Mouse (Mus musculus) monocyte, adult 5-6 weeks (primary cell): ENCODE results near the gene Srpk1. TPM values are rescaled to one million over a fixed set of nuclear protein-coding genes. Genes with fewer than 3 reads are reported as not detected.

Experiments used
- ATAC-seq: fragments of 153-309, 156-312 bp; replicated peaks from 2 replicates; pipeline ENCODE4 v1.8.0; 2017; ENCODE audit warnings: mild to moderate bottlenecking; ENCODE audit not compliant: low TSS enrichment, insufficient number of reproducible peaks, severe bottlenecking, poor library complexity, low FRiP score
- total RNA-seq: library from RNA; stranded (forward); fragments of 200-1000, 200-491, 200-594 nt; gene quantifications from 3 replicates; pipeline ENCODE4 v1.2.3, GENCODE M21; 2017

The Srpk1 gene
- total RNA-seq, 1 experiment from 2014 or later = 82.6 TPM

GRCm38 (mm10) chr17:28618124-28618523 is 4.4 kb downstream of the Srpk1 start:
- ATAC-seq = no peak

DNA sequence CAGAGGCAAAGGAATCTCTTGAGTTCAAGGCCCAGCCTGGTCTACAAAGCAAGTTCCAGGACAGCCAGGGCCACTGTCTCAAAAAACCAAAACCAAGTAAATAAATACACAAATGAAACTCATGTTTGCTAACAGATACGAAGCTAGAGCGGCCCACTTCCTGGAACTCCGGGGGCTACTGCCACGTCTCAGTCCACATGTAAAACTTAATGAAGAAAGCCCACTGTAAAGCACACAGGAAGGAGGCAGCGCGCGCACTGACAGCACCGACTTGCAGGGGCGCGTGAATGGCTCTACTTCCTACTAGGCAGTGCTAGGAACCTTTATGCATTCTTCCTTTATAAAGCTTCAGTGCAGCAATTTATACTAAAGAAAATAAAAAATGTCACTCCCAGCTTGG is 4.9 kb downstream of the Srpk1 start:
- ATAC-seq = no peak

DNA sequence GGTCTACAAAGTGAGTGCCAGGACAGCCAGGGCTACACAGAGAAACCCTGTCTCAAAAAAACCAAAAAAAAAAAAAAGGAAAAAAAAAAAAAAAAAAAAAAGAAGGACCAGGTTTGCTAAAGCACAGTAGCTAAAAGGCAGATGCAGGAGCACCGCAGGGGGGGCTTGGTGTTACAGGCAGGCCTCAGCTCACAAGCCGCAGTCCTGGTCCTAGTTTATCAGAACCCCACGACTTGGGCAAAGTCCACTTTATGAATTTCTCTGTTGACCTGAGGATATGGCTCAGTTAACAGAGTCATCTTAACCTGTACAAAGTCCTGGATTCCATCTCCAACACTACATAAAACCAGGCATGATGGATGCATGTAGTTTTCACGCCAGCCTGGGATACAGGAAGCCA is 7.2 kb downstream of the Srpk1 start:
- ATAC-seq = no peak

DNA sequence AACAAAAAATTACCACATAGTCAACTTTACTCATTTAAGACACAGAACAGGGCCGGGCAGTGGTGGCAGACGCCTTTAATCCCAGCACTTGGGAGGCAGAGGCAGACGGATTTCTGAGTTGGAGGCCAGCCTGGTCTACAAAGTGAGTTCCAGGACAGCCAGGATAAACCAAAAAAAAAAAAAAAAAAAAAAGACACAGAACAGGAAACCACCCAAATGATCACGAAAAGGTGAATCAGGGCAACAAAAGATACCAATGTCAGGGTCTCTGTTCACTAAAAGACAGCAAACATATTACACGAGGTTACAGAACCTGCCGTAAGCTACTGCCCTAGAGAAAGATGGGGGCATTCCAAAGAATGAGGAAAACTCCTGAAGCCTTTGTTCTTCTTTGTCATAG is 9.4 kb downstream of the Srpk1 start:
- no peak for ATAC-seq

GRCm38 (mm10) chr17:28612603-28613002 is 9.9 kb downstream of the Srpk1 start:
- ATAC-seq = no peak

DNA sequence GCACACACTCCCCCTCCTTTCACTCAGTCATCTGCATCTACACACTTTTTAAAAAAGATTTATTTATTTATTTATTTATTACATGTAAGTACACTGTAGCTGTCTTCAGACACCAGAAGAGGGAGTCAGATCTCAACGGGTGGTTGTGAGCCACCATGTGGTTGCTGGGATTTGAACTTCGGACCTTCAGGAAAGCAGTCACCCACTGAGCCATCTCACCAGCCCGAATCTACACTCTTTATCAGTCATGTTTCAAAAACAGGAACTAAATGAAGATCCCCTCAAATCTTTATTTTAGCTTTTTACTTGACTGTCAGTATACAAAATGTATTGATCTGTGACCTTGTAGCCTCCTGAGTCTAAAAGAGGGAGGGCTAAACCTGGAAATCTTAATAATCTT is 13.0 kb downstream of the Srpk1 start:
- ATAC-seq = no peak

DNA sequence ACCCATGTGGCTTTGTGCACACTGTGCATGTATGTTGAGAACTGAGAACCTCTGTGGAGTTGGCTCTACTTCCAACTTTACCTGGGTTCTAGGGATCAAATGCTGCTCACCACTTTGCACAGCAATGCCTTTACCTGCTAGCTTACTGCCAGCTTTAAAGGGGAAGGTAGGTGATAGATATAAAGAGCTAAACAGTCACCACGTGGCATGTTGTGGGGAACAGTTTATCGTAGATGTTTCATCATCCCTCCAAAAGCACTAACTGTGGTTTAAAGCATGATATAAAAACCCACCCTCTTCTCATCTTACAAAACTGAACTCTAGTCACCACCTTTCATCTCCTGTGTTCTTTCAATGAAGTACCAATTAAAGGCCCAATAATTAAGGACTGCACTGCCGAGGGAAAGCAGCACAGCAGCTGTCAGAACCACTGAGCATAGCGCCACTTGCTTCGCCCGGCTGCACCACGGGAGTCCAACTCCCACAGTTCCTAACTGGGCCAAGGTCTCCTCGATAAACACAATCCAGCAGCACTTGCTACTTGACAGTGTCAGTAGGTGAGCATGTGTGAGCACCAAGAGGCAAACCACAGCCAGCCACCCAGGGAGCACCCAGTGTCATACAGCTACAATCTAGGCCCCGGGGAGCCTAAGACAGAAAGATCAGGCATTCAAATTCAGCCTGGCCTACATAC is 20.8 kb downstream of the Srpk1 start:
- ATAC-seq = no peak

GRCm38 (mm10) chr17:28600780-28601179 is 21.7 kb downstream of the Srpk1 start:
- ATAC-seq = no peak

DNA sequence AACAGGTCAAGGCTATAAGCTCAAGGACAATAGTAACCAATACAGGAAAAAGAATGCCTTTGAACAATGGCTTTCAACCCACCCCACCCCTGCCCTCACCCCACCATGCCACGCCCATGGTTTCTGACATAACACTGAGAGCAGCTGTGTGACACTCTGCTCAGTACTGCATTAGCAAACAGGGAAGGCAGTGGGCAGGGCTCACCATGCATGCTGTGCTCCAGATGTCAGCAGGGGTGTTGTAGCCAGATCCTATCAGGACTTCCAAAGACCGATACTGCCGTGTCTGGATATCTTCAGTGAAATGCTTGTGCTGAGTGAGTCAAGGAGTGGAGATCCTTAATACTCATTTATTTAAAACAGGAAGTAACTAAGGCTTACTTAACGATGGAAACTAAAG is 28.5 kb downstream of the Srpk1 start:
- ATAC-seq = no peak

GRCm38 (mm10) chr17:28592998-28593397 is 29.5 kb downstream of the Srpk1 start:
- ATAC-seq = 0 out of 2 replicates have a peak, but pooled peaks have one; percentile 61

DNA sequence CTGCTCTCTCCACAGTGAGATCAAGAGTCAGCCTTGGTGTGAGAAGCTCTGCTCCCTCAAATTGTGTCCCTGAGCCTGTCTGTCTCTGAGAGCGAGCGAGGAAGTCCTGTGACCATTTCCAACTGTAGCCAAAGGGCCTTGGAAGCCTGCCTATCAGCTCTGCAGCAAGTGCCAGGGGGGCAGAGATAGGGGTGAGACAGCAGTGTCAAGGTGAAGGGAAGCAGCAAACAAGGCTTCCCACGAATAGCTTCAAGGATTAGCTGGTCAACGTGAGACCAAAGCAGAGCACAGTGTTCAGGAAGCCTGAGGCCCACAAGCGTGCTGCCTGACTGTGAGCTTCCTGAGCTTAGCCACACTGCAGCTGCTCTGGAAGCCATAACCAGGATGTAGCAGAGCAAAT is 31.0 kb downstream of the Srpk1 start:
- no peak for ATAC-seq

- no peak for ATAC-seq
These were observed 31.9 kb downstream of the Srpk1 start for GRCm38 (mm10) chr17:28590596-28590995.

DNA sequence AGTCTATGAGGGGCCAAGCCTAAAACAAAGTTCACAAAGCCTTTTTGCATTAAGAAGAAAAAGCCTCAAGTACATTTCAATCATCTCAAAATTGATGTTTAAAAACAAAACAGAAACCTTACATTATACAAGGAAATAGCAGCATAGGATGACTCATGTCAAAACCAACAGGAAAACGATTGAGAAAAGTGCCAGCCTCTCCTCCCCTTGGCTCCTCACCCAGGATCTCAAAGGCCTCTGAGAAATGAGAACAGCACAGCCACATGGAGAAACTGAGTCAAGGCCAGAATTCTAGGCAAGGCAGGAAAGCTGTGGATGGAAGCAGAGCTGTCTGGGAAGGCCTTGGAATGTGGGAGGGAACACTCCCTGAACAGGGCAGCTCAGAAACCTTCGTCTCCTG is 33.9 kb downstream of the Srpk1 start:
- no peak for ATAC-seq

GRCm38 (mm10) chr17:28586509-28586908 is 36.0 kb downstream of the Srpk1 start:
- no peak for ATAC-seq

DNA sequence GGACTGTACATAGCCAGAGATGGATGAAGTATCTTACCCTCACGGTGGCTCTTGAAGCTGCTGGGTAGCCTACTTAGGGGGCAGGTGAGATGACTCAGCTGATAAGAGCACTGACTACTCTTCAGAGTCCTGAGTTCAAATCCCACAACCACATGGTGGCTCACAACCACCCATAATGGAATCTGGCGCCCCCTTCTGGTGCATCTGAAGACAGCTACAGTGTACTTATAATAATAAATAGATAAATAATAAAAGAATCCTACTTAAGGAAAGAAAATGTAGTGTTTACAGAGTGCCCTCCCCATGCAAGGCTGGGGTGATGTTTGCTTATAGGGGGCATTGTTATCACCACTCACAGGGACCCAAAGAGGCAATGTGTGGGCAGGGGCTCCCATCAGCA is 41.5 kb downstream of the Srpk1 start:
- ATAC-seq = no peak

GRCm38 (mm10) chr17:28580396-28580795 is 42.1 kb downstream of the Srpk1 start:
- no peak for ATAC-seq

GRCm38 (mm10) chr17:28575244-28576125 is 47.0 kb downstream of the Srpk1 start, which contains the start of gene Lhfpl5:
TSS of gene Lhfpl5 (plus strand) at chr17:28575641.
- ATAC-seq = no peak

DNA sequence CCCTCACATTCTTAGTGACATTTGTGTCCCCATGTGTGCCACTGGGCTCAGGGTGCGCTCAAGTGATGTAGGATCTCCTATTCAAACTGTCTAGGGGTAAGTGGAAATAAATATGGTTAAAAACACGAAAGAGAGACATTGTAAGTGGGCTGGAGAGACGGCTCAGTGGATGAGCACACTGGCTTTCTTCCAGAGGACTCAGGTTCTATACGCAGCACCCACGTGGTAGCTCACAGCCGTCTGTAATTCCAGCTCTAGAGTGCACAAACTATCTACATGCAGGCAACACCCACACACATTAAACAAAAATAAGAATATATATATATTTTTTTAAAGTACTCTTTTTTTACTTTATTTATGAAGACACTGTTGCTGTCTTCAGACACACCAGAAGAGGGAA is 49.6 kb downstream of the Srpk1 start:
- no peak for ATAC-seq

GRCm38 (mm10) chr17:28572521-28572920 is 50.0 kb downstream of the Srpk1 start:
- no peak for ATAC-seq

GRCm38 (mm10) chr17:28571868-28572267 is 50.6 kb downstream of the Srpk1 start:
- ATAC-seq = no peak
